Mouse (Mus musculus) MEL (cell line): ENCODE results near the gene Nop2. TPM values are rescaled to one million over a fixed set of nuclear protein-coding genes. Genes with fewer than 3 reads are reported as not detected.
A peak's percentile ranks its signal among the peaks of the same experiment; 100 is the strongest.

ENCODE experiments used
- DNase-seq: peaks from one replicate; pipeline ENCODE4 v3.0.0; 2011; ENCODE audit warnings: low read depth, low spot score
- H3K27ac ChIP-seq: 2 replicates; pipeline ENCODE4 v1.5.1; 2012; ENCODE audit warnings: low read depth, mild to moderate bottlenecking, control low read depth, low read length, moderate library complexity; ENCODE audit not compliant: control insufficient read depth
- H3K27me3 ChIP-seq, 2 experiments: fragments of 150-350 bp in 1 of 2; sonication (generic) in 1 of 2; 2 replicates each; pipeline ENCODE4 v1.6.1; 2012; ENCODE audit warnings: low read length in 2 of 2, mild to moderate bottlenecking in 2 of 2, improper control_type of control experiment in 1 of 2, moderate library complexity in 1 of 2; ENCODE audit not compliant: insufficient read depth in 2 of 2, control insufficient read depth in 1 of 2
- H3K36me3 ChIP-seq, 2 experiments: 2 replicates each; pipeline ENCODE4 v1.6.1; 2012 to 2014; ENCODE audit warnings: low read length in 2 of 2, improper control_type of control experiment in 1 of 2, inconsistent platforms in 1 of 2, mild to moderate bottlenecking in 1 of 2; ENCODE audit not compliant: insufficient read depth in 2 of 2, control insufficient read depth in 1 of 2
- H3K4me1 ChIP-seq, 2 experiments: fragments of 150-350 bp in 1 of 2; sonication (generic) in 1 of 2; 2 replicates each; pipeline ENCODE4 v1.6.1; 2012; ENCODE audit warnings: low read length in 2 of 2, improper control_type of control experiment in 1 of 2, mild to moderate bottlenecking in 1 of 2; ENCODE audit not compliant: insufficient read depth in 2 of 2, control insufficient read depth in 1 of 2
- H3K4me3 ChIP-seq, 2 experiments: fragments of 150-350 bp in 1 of 2; sonication (generic) in 1 of 2; 2 replicates each; pipeline ENCODE4 v1.5.1; 2012; ENCODE audit warnings: low read depth in 2 of 2, low read length in 2 of 2, mild to moderate bottlenecking in 2 of 2, moderate library complexity in 2 of 2, control low read depth in 1 of 2, improper control_type of control experiment in 1 of 2; ENCODE audit not compliant: control insufficient read depth in 1 of 2, insufficient read depth in 1 of 2
- H3K79me2 ChIP-seq: 2 replicates; pipeline ENCODE4 v1.6.1; 2012; ENCODE audit warnings: mild to moderate bottlenecking, low read length, moderate library complexity; ENCODE audit not compliant: control insufficient read depth, poor library complexity, insufficient read depth
- H3K9ac ChIP-seq: 2 replicates; pipeline ENCODE4 v1.6.1; 2012; ENCODE audit warnings: low read depth, mild to moderate bottlenecking, control low read depth, low read length, moderate library complexity; ENCODE audit not compliant: control insufficient read depth, poor library complexity, severe bottlenecking
- H3K9me3 ChIP-seq: fragments of 150-350 bp; sonication (generic); replicated peaks from 2 replicates; pipeline ENCODE4 v1.6.1; 2012; ENCODE audit warnings: mild to moderate bottlenecking, low read length, improper control_type of control experiment, moderate library complexity; ENCODE audit not compliant: insufficient read depth
- CHD2 ChIP-seq: IDR thresholded peaks from 2 replicates; pipeline ENCODE4 v1.6.1; 2011; ENCODE audit warnings: low read length, improper control_type of control experiment
- CTCF ChIP-seq, 3 experiments: IDR thresholded peaks in 2 of 3; conservative IDR thresholded peaks in 1 of 3; 2 replicates each; pipeline ENCODE4 v1.5.1; 2011 to 2012; ENCODE audit warnings: low read length in 3 of 3, low read depth in 2 of 3, mild to moderate bottlenecking in 2 of 3, improper control_type of control experiment in 1 of 3, inconsistent platforms in 1 of 3, mixed read lengths in 1 of 3, moderate library complexity in 1 of 3; ENCODE audit not compliant: control insufficient read depth in 1 of 3, insufficient read depth in 1 of 3, poor library complexity in 1 of 3, severe bottlenecking in 1 of 3
- E2F4 ChIP-seq: IDR thresholded peaks from 2 replicates; pipeline ENCODE4 v1.6.1; 2011; ENCODE audit warnings: low read depth, low read length, improper control_type of control experiment, borderline replicate concordance
- ELF1 ChIP-seq: IDR thresholded peaks from 2 replicates; pipeline ENCODE4 v1.6.1; 2014; ENCODE audit warnings: low read depth, mild to moderate bottlenecking, inconsistent platforms, low read length, improper control_type of control experiment, moderate library complexity
- EP300 ChIP-seq, 2 experiments: IDR thresholded peaks; 2 replicates each; pipeline ENCODE4 v1.6.1; 2011; ENCODE audit warnings: improper control_type of control experiment in 2 of 2, low read length in 2 of 2, low read depth in 1 of 2, mild to moderate bottlenecking in 1 of 2
- ETS1 ChIP-seq: IDR thresholded peaks from 2 replicates; pipeline ENCODE4 v1.6.1; 2012; ENCODE audit warnings: low read depth, mild to moderate bottlenecking, inconsistent platforms, low read length, improper control_type of control experiment, moderate library complexity
- JUND ChIP-seq: IDR thresholded peaks from 2 replicates; pipeline ENCODE4 v1.6.1; 2011; ENCODE audit warnings: low read depth, mild to moderate bottlenecking, improper control_type of control experiment, low read length
- MAX ChIP-seq: IDR thresholded peaks from 2 replicates; pipeline ENCODE4 v1.6.1; 2011; ENCODE audit warnings: low read length, improper control_type of control experiment
- MAZ ChIP-seq: IDR thresholded peaks from 2 replicates; pipeline ENCODE4 v1.6.1; 2012; ENCODE audit warnings: low read depth, mild to moderate bottlenecking, inconsistent platforms, low read length, improper control_type of control experiment
- MEF2A ChIP-seq: IDR thresholded peaks from 2 replicates; pipeline ENCODE4 v1.6.1; 2014; ENCODE audit warnings: low read depth, mild to moderate bottlenecking, inconsistent platforms, low read length, improper control_type of control experiment; ENCODE audit not compliant: poor library complexity, insufficient replicate concordance, severe bottlenecking; ENCODE audit errors: extremely low read depth
- MXI1 ChIP-seq: IDR thresholded peaks from 2 replicates; pipeline ENCODE4 v1.6.1; 2011; ENCODE audit warnings: mild to moderate bottlenecking, low read depth, low read length, improper control_type of control experiment
- MYB ChIP-seq: IDR thresholded peaks from 2 replicates; pipeline ENCODE4 v1.6.1; 2011; ENCODE audit warnings: mild to moderate bottlenecking, low read depth, low read length, improper control_type of control experiment
- MYC ChIP-seq: IDR thresholded peaks from 2 replicates; pipeline ENCODE4 v1.6.1; 2011; ENCODE audit warnings: low read depth, mild to moderate bottlenecking, low read length, improper control_type of control experiment, moderate library complexity
- RAD21 ChIP-seq: IDR thresholded peaks from 2 replicates; pipeline ENCODE4 v1.6.1; 2011; ENCODE audit warnings: mild to moderate bottlenecking, low read depth, low read length, improper control_type of control experiment
- RCOR1 ChIP-seq: IDR thresholded peaks from 2 replicates; pipeline ENCODE4 v1.6.1; 2012; ENCODE audit warnings: low read depth, mild to moderate bottlenecking, inconsistent platforms, low read length, improper control_type of control experiment
- SIN3A ChIP-seq: IDR thresholded peaks from 2 replicates; pipeline ENCODE4 v1.6.1; 2012; ENCODE audit warnings: low read length, improper control_type of control experiment, inconsistent platforms
- SMC3 ChIP-seq: IDR thresholded peaks from 2 replicates; pipeline ENCODE4 v1.6.1; 2011; ENCODE audit warnings: low read depth, low read length, improper control_type of control experiment
- TCF12 ChIP-seq: IDR thresholded peaks from 2 replicates; pipeline ENCODE4 v1.6.1; 2014; ENCODE audit warnings: low read depth, mild to moderate bottlenecking, inconsistent platforms, low read length, improper control_type of control experiment, moderate library complexity
- UBTF ChIP-seq: IDR thresholded peaks from 2 replicates; pipeline ENCODE4 v1.6.1; 2012; ENCODE audit warnings: low read depth, mild to moderate bottlenecking, inconsistent platforms, low read length, improper control_type of control experiment, moderate library complexity, borderline replicate concordance; ENCODE audit not compliant: insufficient read depth
- USF1 ChIP-seq: IDR thresholded peaks from 2 replicates; pipeline ENCODE4 v1.6.1; 2014; ENCODE audit warnings: low read depth, mild to moderate bottlenecking, inconsistent platforms, low read length, improper control_type of control experiment, moderate library complexity
- ZC3H11A ChIP-seq: IDR thresholded peaks from 2 replicates; pipeline ENCODE4 v1.6.1; 2012; ENCODE audit warnings: low read depth, mild to moderate bottlenecking, inconsistent platforms, low read length, improper control_type of control experiment
- ZNF384 ChIP-seq: IDR thresholded peaks from 2 replicates; pipeline ENCODE4 v1.6.1; 2012; ENCODE audit warnings: low read depth, mild to moderate bottlenecking, inconsistent platforms, low read length, improper control_type of control experiment
- polyA plus RNA-seq, 2 experiments: library from polyadenylated mRNA; stranded (reverse) in 1 of 2; unstranded in 1 of 2; fragments of >175 nt in 1 of 2; fragments of >200 nt in 1 of 2; gene quantifications; 2 replicates each; pipeline versions ENCODE4 v1.2.1 to v1.2.4; 2012; ENCODE audit warnings: low replicate concordance in 2 of 2, low read depth in 1 of 2; ENCODE audit not compliant: insufficient read length in 2 of 2, insufficient read depth in 1 of 2, missing spikeins in 1 of 2
- total RNA-seq: library from RNA; depleted of rRNA; stranded (reverse); fragments of 300-350 nt; gene quantifications from 2 replicates; pipeline ENCODE4 v1.2.3, GENCODE M21; 2012

Gene Nop2
- total and polyA plus RNA-seq, 3 experiments = 221 to 337 (median 263) TPM

GRCm38 (mm10) chr6:125131302-125132156 lies at the start of gene Nop2 (continued):
- TF ChIP-seq MYB (no peak), SIN3A (peak; percentile 94), CHD2 (peak; percentile 24), ELF1 (peak; percentile 76), RCOR1 (0 out of 2 replicates have a peak, but pooled peaks have one; percentile 25)

GRCm38 (mm10) chr6:125082801-125083386 lies 48.8 kb upstream of the Nop2 start:
- H3K36me3 ChIP-seq = peaks cover 0 to 2% of the 10 kb centered on the region in 2 experiments; a peak in 1 of 4 replicates
- H3K9ac ChIP-seq = no peak overlapping the region
- no peak overlapping the region for H3K27ac ChIP-seq
- no peak for TF ChIP-seq JUND
- no peak for TF ChIP-seq EP300 (IDR thresholded peaks at IDR 0.05; ENCODE audit: low read depth in 1 of 2, low read length in 2 of 2)
- no peak for TF ChIP-seq CHD2
- no peak for TF ChIP-seq MYB
- TF ChIP-seq E2F4 = no peak
- no peak for TF ChIP-seq MEF2A
- no peak for TF ChIP-seq MAX
- no peak for TF ChIP-seq CTCF (IDR thresholded peaks at IDR 0.05 in 2 of 3, conservative IDR thresholded peaks at IDR 0.05 in 1 of 3; ENCODE audit: control insufficient read depth in 1 of 3, insufficient read depth in 1 of 3, low read depth in 2 of 3, low read length in 3 of 3, poor library complexity in 1 of 3, severe bottlenecking in 1 of 3)
- no peaks in the 10 kb centered on the region for H3K9me3 ChIP-seq
- no peak overlapping the region for H3K4me3 ChIP-seq
- H3K79me2 ChIP-seq = no peaks in the 10 kb centered on the region
- DNase-seq = no peak
- no peaks in the 10 kb centered on the region for H3K4me1 ChIP-seq
- no peaks in the 10 kb centered on the region for H3K27me3 ChIP-seq

- peak; percentile 83 for DNase-seq
Measured at GRCm38 (mm10) chr6:125084424-125084823, 47.3 kb upstream of the Nop2 start.

More at GRCm38 (mm10) chr6:125084424-125084823, 47.3 kb upstream of the Nop2 start:
- Histone ChIP-seq H3K9me3 (no peaks in the 10 kb centered on the region), H3K9ac (no peak overlapping the region), H3K27me3 (no peaks in the 10 kb centered on the region), H3K4me3 (no peak overlapping the region), H3K4me1 (peaks cover under 1 to 1% of the 10 kb centered on the region in 2 experiments; a peak in 2 of 4 replicates), H3K27ac (no peak overlapping the region), H3K79me2 (no peaks in the 10 kb centered on the region; the same call in 1 of the 2 replicates), H3K36me3 (peaks cover 0 to 2% of the 10 kb centered on the region in 2 experiments; a peak in 2 of 4 replicates)
- TF ChIP-seq JUND = 0 out of 2 replicates have a peak, but pooled peaks have one; percentile 15
- TF ChIP-seq USF1 = no peak
- peak; percentile 91 for TF ChIP-seq ZC3H11A
- no peak for TF ChIP-seq MAZ
- TF ChIP-seq SIN3A = peak; percentile 72
- peak; percentile 92 for TF ChIP-seq SMC3
- no peak for TF ChIP-seq TCF12
- TF ChIP-seq MYC = peak; percentile 96
- TF ChIP-seq CTCF (IDR thresholded peaks at IDR 0.05 in 2 of 3, conservative IDR thresholded peaks at IDR 0.05 in 1 of 3; ENCODE audit: control insufficient read depth in 1 of 3, insufficient read depth in 1 of 3, low read depth in 2 of 3, low read length in 3 of 3, poor library complexity in 1 of 3, severe bottlenecking in 1 of 3) = peak; percentile 64 to 97 (median 89)
- no peak for TF ChIP-seq ETS1
- TF ChIP-seq RAD21 = peak; percentile 97
- TF ChIP-seq MAX = peak; percentile 64
- 0 out of 2 replicates have a peak, but pooled peaks have one; percentile 20 for TF ChIP-seq ZNF384
- no peak for TF ChIP-seq UBTF
- peak; percentile 47; the same call in 1 of the 2 replicates for TF ChIP-seq MXI1
